Mouse (Mus musculus): ENCODE measurements at regions not wholly inside any gene's neighbourhood (a gene's known extent, or its start where the extent isn't known, plus 50 kb on each side); places are given as distances from the start of the nearest gene placed in this dataset.

- whole genome bisulfite sequencing, result 73% methylated on average over 9 of the region's 9 CpGs
- TF ChIP-seq CTCF (IDR thresholded peaks at IDR 0.05; ENCODE audit: extremely low read depth, insufficient read length, insufficient replicate concordance, low read depth, low read length), result no peak
- no peak for TF ChIP-seq POLR2A (IDR thresholded peaks at IDR 0.05; ENCODE audit: low read depth, low read length)
- Histone ChIP-seq H3K4me1 (ENCODE audit: control insufficient read depth, insufficient read depth, insufficient read length, low read length) (no peaks in the 10 kb centered on the region), H3K27me3 (ENCODE audit: control insufficient read depth, insufficient read depth, low read length) (no peaks in the 10 kb centered on the region), H3K4me3 (ENCODE audit: low read depth, low read length) (no peak overlapping the region), H3K27ac (ENCODE audit: insufficient read depth, low read depth, low read length) (no peak overlapping the region), H3K36me3 (ENCODE audit: control insufficient read depth, insufficient read depth, low read length) (no peaks in the 10 kb centered on the region)
These were observed 327.7 kb downstream of the Gpat3 start for GRCm38 (mm10) chr5:101173183-101173582.

DNA sequence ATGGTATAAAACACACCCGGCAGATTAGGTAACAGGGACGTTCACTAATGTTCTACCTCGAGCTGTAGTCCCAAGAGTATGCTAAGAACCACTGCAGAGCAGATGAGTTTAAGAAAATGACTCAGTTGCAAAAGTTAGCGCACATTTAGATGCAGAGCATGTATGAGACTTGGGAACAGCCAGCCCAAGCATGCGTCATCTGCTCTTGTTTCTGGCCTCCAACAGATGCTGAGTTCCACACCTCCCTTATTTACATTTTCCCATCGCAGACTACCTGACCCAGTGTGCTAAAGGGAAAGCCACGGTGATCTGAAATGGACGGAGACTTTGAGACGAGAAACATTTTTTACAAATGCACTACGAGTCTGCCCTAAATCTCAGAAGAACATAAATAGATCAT lies 327.3 kb downstream of the Gpat3 start:
- 65% methylated on average over 10 of the region's 10 CpGs for WGBS
- TF ChIP-seq CTCF (IDR thresholded peaks at IDR 0.05; ENCODE audit: extremely low read depth, insufficient read length, insufficient replicate concordance, low read depth, low read length) (no peak), POLR2A (IDR thresholded peaks at IDR 0.05; ENCODE audit: low read depth, low read length) (no peak)
- H3K4me3 ChIP-seq (ENCODE audit: low read depth, low read length), result no peak overlapping the region
- H3K27ac ChIP-seq (ENCODE audit: insufficient read depth, low read depth, low read length), result no peak overlapping the region
- H3K27me3 ChIP-seq (ENCODE audit: control insufficient read depth, insufficient read depth, low read length), result no peaks in the 10 kb centered on the region
- no peaks in the 10 kb centered on the region for H3K4me1 ChIP-seq (ENCODE audit: control insufficient read depth, insufficient read depth, insufficient read length, low read length)
- no peaks in the 10 kb centered on the region for H3K36me3 ChIP-seq (ENCODE audit: control insufficient read depth, insufficient read depth, low read length)

- Histone ChIP-seq H3K36me3 (ENCODE audit: control insufficient read depth, insufficient read depth, low read length) (no peaks in the 10 kb centered on the region), H3K4me3 (ENCODE audit: low read depth, low read length) (no peak overlapping the region), H3K27ac (ENCODE audit: insufficient read depth, low read depth, low read length) (no peak overlapping the region), H3K27me3 (ENCODE audit: control insufficient read depth, insufficient read depth, low read length) (no peaks in the 10 kb centered on the region), H3K4me1 (ENCODE audit: control insufficient read depth, insufficient read depth, insufficient read length, low read length) (no peaks in the 10 kb centered on the region)
- TF ChIP-seq POLR2A (IDR thresholded peaks at IDR 0.05; ENCODE audit: low read depth, low read length) (no peak), CTCF (IDR thresholded peaks at IDR 0.05; ENCODE audit: extremely low read depth, insufficient read length, insufficient replicate concordance, low read depth, low read length) (no peak)
- WGBS, result 17% methylated on average over 2 of the region's 2 CpGs
These were observed 323.6 kb downstream of the Gpat3 start for GRCm38 (mm10) chr5:101169074-101169473.

GRCm38 (mm10) chr5:101163624-101164213 lies 318.2 kb downstream of the Gpat3 start:
- no peak for TF ChIP-seq CTCF (IDR thresholded peaks at IDR 0.05; ENCODE audit: extremely low read depth, insufficient read length, insufficient replicate concordance, low read depth, low read length)
- no peak for TF ChIP-seq POLR2A (IDR thresholded peaks at IDR 0.05; ENCODE audit: low read depth, low read length)
- H3K4me1 ChIP-seq (ENCODE audit: control insufficient read depth, insufficient read depth, insufficient read length, low read length), result no peaks in the 10 kb centered on the region
- no peak overlapping the region for H3K4me3 ChIP-seq (ENCODE audit: low read depth, low read length)
- WGBS, result 31% methylated on average over 8 of the region's 8 CpGs
- H3K27ac ChIP-seq (ENCODE audit: insufficient read depth, low read depth, low read length), result no peak overlapping the region
- H3K27me3 ChIP-seq (ENCODE audit: control insufficient read depth, insufficient read depth, low read length), result no peaks in the 10 kb centered on the region
- no peaks in the 10 kb centered on the region for H3K36me3 ChIP-seq (ENCODE audit: control insufficient read depth, insufficient read depth, low read length)

DNA sequence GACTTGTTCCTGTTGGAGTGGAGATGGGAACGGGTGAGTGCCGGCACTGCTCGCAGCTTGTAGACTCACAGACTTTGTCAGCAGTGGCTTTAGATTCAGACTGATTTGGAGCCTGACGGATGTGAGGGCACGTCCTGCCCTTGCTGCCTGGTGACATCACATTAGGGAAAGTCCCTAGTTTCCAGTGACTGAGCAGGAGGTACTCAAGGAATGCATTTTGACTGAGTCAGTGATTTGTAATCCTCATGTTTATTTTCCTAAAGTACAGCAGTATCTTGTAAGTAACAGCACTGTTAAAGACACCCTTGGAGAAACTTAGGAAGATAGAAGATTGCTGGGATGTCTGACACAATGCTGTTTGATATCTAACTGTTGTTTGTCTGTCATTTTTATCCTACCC lies 317.6 kb downstream of the Gpat3 start:
- Histone ChIP-seq H3K4me1 (ENCODE audit: control insufficient read depth, insufficient read depth, insufficient read length, low read length) (no peaks in the 10 kb centered on the region), H3K27me3 (ENCODE audit: control insufficient read depth, insufficient read depth, low read length) (no peaks in the 10 kb centered on the region), H3K4me3 (ENCODE audit: low read depth, low read length) (no peak overlapping the region), H3K27ac (ENCODE audit: insufficient read depth, low read depth, low read length) (no peak overlapping the region), H3K36me3 (ENCODE audit: control insufficient read depth, insufficient read depth, low read length) (no peaks in the 10 kb centered on the region)
- 43% methylated on average over 5 of the region's 5 CpGs for WGBS
- TF ChIP-seq CTCF (IDR thresholded peaks at IDR 0.05; ENCODE audit: extremely low read depth, insufficient read length, insufficient replicate concordance, low read depth, low read length), result no peak
- TF ChIP-seq POLR2A (IDR thresholded peaks at IDR 0.05; ENCODE audit: low read depth, low read length), result no peak

- no peaks in the 10 kb centered on the region for H3K36me3 ChIP-seq (ENCODE audit: control insufficient read depth, insufficient read depth, low read length)
- no peak for TF ChIP-seq POLR2A (IDR thresholded peaks at IDR 0.05; ENCODE audit: low read depth, low read length)
- TF ChIP-seq CTCF (IDR thresholded peaks at IDR 0.05; ENCODE audit: extremely low read depth, insufficient read length, insufficient replicate concordance, low read depth, low read length), result no peak
- H3K27ac ChIP-seq (ENCODE audit: insufficient read depth, low read depth, low read length), result no peak overlapping the region
- H3K27me3 ChIP-seq (ENCODE audit: control insufficient read depth, insufficient read depth, low read length), result no peaks in the 10 kb centered on the region
- no peaks in the 10 kb centered on the region for H3K4me1 ChIP-seq (ENCODE audit: control insufficient read depth, insufficient read depth, insufficient read length, low read length)
- WGBS, result 50% methylated on average over 1 of the region's 1 CpGs
- H3K4me3 ChIP-seq (ENCODE audit: low read depth, low read length), result no peak overlapping the region
These were observed 311.9 kb downstream of the Gpat3 start for GRCm38 (mm10) chr5:101157416-101157815.

DNA sequence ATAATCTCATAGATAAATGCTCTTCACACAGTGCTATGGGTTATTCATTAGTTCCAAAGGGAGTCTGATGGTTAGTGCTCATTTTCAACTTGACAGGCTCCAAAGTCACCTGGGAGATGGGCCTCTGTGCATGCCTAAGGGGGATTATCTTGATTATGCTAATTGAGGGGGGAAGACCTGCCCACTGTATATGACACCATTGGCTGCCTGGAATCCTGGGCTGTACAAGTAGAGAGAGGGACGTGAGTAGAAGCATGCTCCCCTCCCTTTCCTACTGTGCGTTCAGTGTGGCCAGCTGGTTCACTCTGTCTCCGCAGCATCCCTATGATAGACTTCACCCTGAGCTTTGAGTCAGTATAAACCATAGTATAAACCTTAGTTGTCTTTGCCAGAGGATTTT lies 300.8 kb downstream of the Gpat3 start:
- no peaks in the 10 kb centered on the region for H3K36me3 ChIP-seq (ENCODE audit: control insufficient read depth, insufficient read depth, low read length)
- no peak overlapping the region for H3K27ac ChIP-seq (ENCODE audit: insufficient read depth, low read depth, low read length)
- no peaks in the 10 kb centered on the region for H3K27me3 ChIP-seq (ENCODE audit: control insufficient read depth, insufficient read depth, low read length)
- 66% methylated on average over 3 of the region's 3 CpGs for WGBS
- H3K4me1 ChIP-seq (ENCODE audit: control insufficient read depth, insufficient read depth, insufficient read length, low read length), result no peaks in the 10 kb centered on the region
- TF ChIP-seq CTCF (IDR thresholded peaks at IDR 0.05; ENCODE audit: extremely low read depth, insufficient read length, insufficient replicate concordance, low read depth, low read length) (no peak), POLR2A (IDR thresholded peaks at IDR 0.05; ENCODE audit: low read depth, low read length) (no peak)
- no peak overlapping the region for H3K4me3 ChIP-seq (ENCODE audit: low read depth, low read length)
